Mouse (Mus musculus) neural tube, embryonic 11.5 days (tissue): ENCODE data around the gene Map3k20. TPM values are rescaled to one million over a fixed set of nuclear protein-coding genes. Genes with fewer than 3 reads are reported as not detected.

Source experiments
- ATAC-seq: fragments of 200-750 bp; cut with Nextera tagmentation; 2 replicates; pipeline ENCODE4 v1.8.0; 2017; ENCODE audit warnings: moderate number of reproducible peaks, mild to moderate bottlenecking, moderate TSS enrichment, moderate library complexity; ENCODE audit not compliant: insufficient read depth, low FRiP score, low TSS enrichment
- DNase-seq: peaks from one replicate; pipeline ENCODE4 v3.0.0-alpha.2; 2015; ENCODE audit warnings: low spot score
- H3K27ac ChIP-seq: fragments of 300-500 bp; sonication (generic); 2 replicates; pipeline ENCODE4 v1.5.1; 2014; ENCODE audit warnings: low read depth, mild to moderate bottlenecking, low read length
- H3K27me3 ChIP-seq: fragments of 300-500 bp; sonication (generic); 2 replicates; pipeline ENCODE4 v1.6.1; 2014; ENCODE audit warnings: mild to moderate bottlenecking, low read length, mixed read lengths; ENCODE audit not compliant: control insufficient read depth, insufficient read depth
- H3K36me3 ChIP-seq: fragments of 300-500 bp; sonication (generic); 2 replicates; pipeline ENCODE4 v1.6.1; 2014; ENCODE audit warnings: mild to moderate bottlenecking, low read length, moderate library complexity, mixed read lengths; ENCODE audit not compliant: control insufficient read depth, insufficient read depth
- H3K4me1 ChIP-seq: fragments of 300-500 bp; sonication (generic); 2 replicates; pipeline ENCODE4 v1.6.1; 2014; ENCODE audit warnings: low read length, mixed read lengths; ENCODE audit not compliant: control insufficient read depth, insufficient read depth
- H3K4me2 ChIP-seq: fragments of 300-500 bp; sonication (generic); 2 replicates; pipeline ENCODE4 v1.6.1; 2014; ENCODE audit warnings: low read depth, mild to moderate bottlenecking, moderate library complexity
- H3K4me3 ChIP-seq: fragments of 300-500 bp; sonication (generic); 2 replicates; pipeline ENCODE4 v1.5.1; 2014; ENCODE audit warnings: low read depth, low read length
- H3K9ac ChIP-seq: fragments of 300-500 bp; sonication (generic); 2 replicates; pipeline ENCODE4 v1.6.1; 2014; ENCODE audit warnings: mild to moderate bottlenecking, low read length
- H3K9me3 ChIP-seq: fragments of 300-500 bp; sonication (generic); 2 replicates; pipeline ENCODE4 v1.6.1; 2016; ENCODE audit warnings: low read length; ENCODE audit not compliant: control insufficient read depth
- WGBS: fragments of 180-500 bp; shearing (Covaris S2); extraction: QIAGEN DNeasy Blood & Tissue Kit; methylation state at CpG from one replicate; pipeline ENCODE4 v1.1.7; 2014; 5-methylcytosine and 5-hydroxymethylcytosine counted together
- polyA plus RNA-seq: library from polyadenylated mRNA; unstranded; fragments of >200 nt; fragmentation: Nextera tagmentation; extraction: Ambion mirVana; gene quantifications from 2 replicates; pipeline ENCODE4 v1.2.1, GENCODE M21; 2014

Gene Map3k20
- polyA plus RNA-seq, 1 experiment from 2014 or later = 8.6 TPM

GRCm38 (mm10) chr2:72453563-72453962 is 168.1 kb downstream of the Map3k20 start:
- WGBS = 54% methylated on average over 3 of the region's 3 CpGs
- no peak overlapping the region for H3K9ac ChIP-seq
- ATAC-seq (no peak), DNase-seq (no peak)
- no peak overlapping the region for H3K27ac ChIP-seq
- H3K27me3 ChIP-seq = no peaks in the 10 kb centered on the region
- H3K36me3 ChIP-seq = no peaks in the 10 kb centered on the region
- no peak overlapping the region for H3K4me2 ChIP-seq
- H3K9me3 ChIP-seq = no peaks in the 10 kb centered on the region
- H3K4me3 ChIP-seq = no peak overlapping the region
- no peaks in the 10 kb centered on the region for H3K4me1 ChIP-seq

- Histone ChIP-seq H3K27me3 (no peaks in the 10 kb centered on the region), H3K36me3 (no peaks in the 10 kb centered on the region), H3K9ac (no peak overlapping the region), H3K9me3 (no peaks in the 10 kb centered on the region), H3K4me1 (no peaks in the 10 kb centered on the region), H3K27ac (no peak overlapping the region), H3K4me2 (no peak overlapping the region), H3K4me3 (no peak overlapping the region)
- DNase-seq (no peak), ATAC-seq (no peak)
- 51% methylated on average over 1 of the region's 1 CpGs for WGBS
These were observed 170.8 kb downstream of the Map3k20 start for GRCm38 (mm10) chr2:72456189-72456588.

- Histone ChIP-seq H3K27ac (no peak overlapping the region), H3K27me3 (no peaks in the 10 kb centered on the region), H3K4me1 (no peaks in the 10 kb centered on the region), H3K36me3 (no peaks in the 10 kb centered on the region), H3K4me2 (no peak overlapping the region), H3K9me3 (no peaks in the 10 kb centered on the region), H3K4me3 (no peak overlapping the region), H3K9ac (no peak overlapping the region)
- DNase-seq (no peak), ATAC-seq (no peak)
- 37% methylated on average over 7 of the region's 7 CpGs for WGBS
These were observed 179.1 kb downstream of the Map3k20 start for GRCm38 (mm10) chr2:72464376-72465014.

- Histone ChIP-seq H3K9me3 (no peaks in the 10 kb centered on the region), H3K36me3 (no peaks in the 10 kb centered on the region), H3K4me1 (no peaks in the 10 kb centered on the region), H3K4me2 (no peak overlapping the region), H3K4me3 (no peak overlapping the region), H3K27me3 (no peaks in the 10 kb centered on the region), H3K9ac (no peak overlapping the region), H3K27ac (no peak overlapping the region)
- ATAC-seq (no peak), DNase-seq (no peak)
- 89% methylated on average over 1 of the region's 1 CpGs for WGBS
These were observed 182.2 kb downstream of the Map3k20 start for GRCm38 (mm10) chr2:72467604-72468003.

GRCm38 (mm10) chr2:72471415-72472070 is 186.1 kb downstream of the Map3k20 start:
- no peak for ATAC-seq
- no peaks in the 10 kb centered on the region for H3K36me3 ChIP-seq
- 69% methylated on average over 16 of the region's 16 CpGs for WGBS
- no peaks in the 10 kb centered on the region for H3K9me3 ChIP-seq
- H3K27me3 ChIP-seq = no peaks in the 10 kb centered on the region
- no peak for DNase-seq
- no peak overlapping the region for H3K4me3 ChIP-seq
- H3K27ac ChIP-seq = no peak overlapping the region
- H3K4me1 ChIP-seq = no peaks in the 10 kb centered on the region
- no peak overlapping the region for H3K9ac ChIP-seq
- H3K4me2 ChIP-seq = no peak overlapping the region

GRCm38 (mm10) chr2:72474531-72475287 is 189.3 kb downstream of the Map3k20 start:
- no peak overlapping the region for H3K4me3 ChIP-seq
- DNase-seq (peak; percentile 48), ATAC-seq (no peak)
- H3K9me3 ChIP-seq = no peaks in the 10 kb centered on the region
- peak overlapping the region; percentile 77; the same call in 1 of the 2 replicates for H3K4me2 ChIP-seq
- no peak overlapping the region for H3K9ac ChIP-seq
- H3K27ac ChIP-seq = no peak overlapping the region
- H3K4me1 ChIP-seq = peaks cover 13% of the 10 kb centered on the region
- no peaks in the 10 kb centered on the region for H3K36me3 ChIP-seq
- WGBS = 20% methylated on average over 7 of the region's 7 CpGs
- no peaks in the 10 kb centered on the region for H3K27me3 ChIP-seq

GRCm38 (mm10) chr2:72475423-72475796 is 190.0 kb downstream of the Map3k20 start:
- H3K27me3 ChIP-seq = no peaks in the 10 kb centered on the region
- ATAC-seq (0 out of 2 replicates have a peak, but pooled peaks have one; percentile 1), DNase-seq (no peak)
- peaks cover 4% of the 10 kb centered on the region; the same call in 1 of the 2 replicates for H3K36me3 ChIP-seq
- peak overlapping the region; percentile 67; the same call in 1 of the 2 replicates for H3K27ac ChIP-seq
- H3K9me3 ChIP-seq = no peaks in the 10 kb centered on the region
- under 1% methylated on average over 7 of the region's 7 CpGs for WGBS
- H3K4me2 ChIP-seq = peak overlapping the region; percentile 77
- H3K4me3 ChIP-seq = peak overlapping the region; percentile 90
- peak overlapping the region; percentile 91 for H3K9ac ChIP-seq
- peaks cover 13% of the 10 kb centered on the region for H3K4me1 ChIP-seq

- peak within 1 kb of the TSS; percentile 77 for H3K4me2 ChIP-seq
- peak within 1 kb of the TSS; percentile 67 for H3K27ac ChIP-seq
- WGBS = under 1% methylated on average over 56 of the region's 58 CpGs
- H3K4me1 ChIP-seq = peaks cover 13% of the 10 kb centered on the region
- ATAC-seq (peak; percentile 82), DNase-seq (peak; percentile 89)
- H3K36me3 ChIP-seq = peaks cover 4% of the 10 kb centered on the region; the same call in 1 of the 2 replicates
- H3K27me3 ChIP-seq = no peaks in the 10 kb centered on the region
- H3K9ac ChIP-seq = peak within 1 kb of the TSS; percentile 91
- no peaks in the 10 kb centered on the region for H3K9me3 ChIP-seq
- H3K4me3 ChIP-seq = peak within 1 kb of the TSS; percentile 90
These were observed 190.5 kb downstream of the Map3k20 start, which contains the start of gene Cdca7 for GRCm38 (mm10) chr2:72475797-72476485. Cdca7 (plus strand) TSS chr2:72476159.
